Mouse (Mus musculus): ENCODE measurements around the gene Pard6b.

DNA sequence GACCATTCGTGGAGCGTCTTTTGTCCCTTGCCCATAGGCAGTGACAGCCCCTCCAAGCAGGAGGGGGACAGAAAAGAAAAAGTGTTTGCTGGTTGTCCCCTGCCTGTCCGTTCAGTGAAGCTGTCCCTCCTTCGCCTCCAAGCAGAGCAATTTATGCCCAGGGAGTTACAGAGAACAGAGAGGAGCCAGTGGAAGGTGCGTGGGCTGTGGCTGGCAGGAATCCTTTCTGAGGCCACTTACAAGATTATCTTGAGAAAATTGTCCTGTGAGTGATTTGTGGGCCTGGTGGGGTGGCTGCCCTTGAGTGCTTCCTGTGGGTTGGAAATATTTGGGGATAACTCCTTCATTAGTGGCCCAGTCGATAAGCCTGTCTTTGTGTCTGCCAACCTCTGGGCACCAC, 42.8 kb downstream of the Pard6b start:
- TF ChIP-seq POLR2A (IDR thresholded peaks at IDR 0.05; ENCODE audit: control insufficient read depth in 1 of 2, insufficient read depth in 1 of 2, low read depth in 1 of 2, low read length in 2 of 2, poor library complexity in 1 of 2), result no peak
- no peak for TF ChIP-seq POLR2AphosphoS5 (IDR thresholded peaks at IDR 0.05; ENCODE audit: borderline replicate concordance, low read depth, low read length)

Data from MEL (cell line).